Mouse (Mus musculus): ENCODE measurements around the gene Gas2l3. TPM values are rescaled to one million over a fixed set of nuclear protein-coding genes. Genes with fewer than 3 reads are reported as not detected.

The Gas2l3 gene
- total and polyA plus RNA-seq, 3 experiments: 2.9 to 3.7 TPM; not detected in 1

- Histone ChIP-seq H3K79me2 (ENCODE audit: control insufficient read depth, insufficient read depth, low read length, poor library complexity) (peaks cover 1% of the 10 kb centered on the region; the same call in 1 of the 2 replicates), H3K4me1 (ENCODE audit: control insufficient read depth in 1 of 2, insufficient read depth in 2 of 2, low read length in 2 of 2) (peaks cover 3 to 9% of the 10 kb centered on the region in 2 experiments), H3K9ac (ENCODE audit: control insufficient read depth, low read depth, low read length, poor library complexity, severe bottlenecking) (no peak overlapping the region), H3K36me3 (ENCODE audit: control insufficient read depth in 1 of 2, insufficient read depth in 2 of 2, low read length in 2 of 2) (peaks cover 0 to 2% of the 10 kb centered on the region in 2 experiments; a peak in 1 of 4 replicates), H3K27me3 (ENCODE audit: control insufficient read depth in 1 of 2, insufficient read depth in 2 of 2, low read length in 2 of 2) (no peaks in the 10 kb centered on the region), H3K4me3 (ENCODE audit: control insufficient read depth in 1 of 2, insufficient read depth in 1 of 2, low read depth in 2 of 2, low read length in 2 of 2) (no peak overlapping the region), H3K27ac (ENCODE audit: control insufficient read depth, low read depth, low read length) (no peak overlapping the region), H3K9me3 (replicated peaks; ENCODE audit: insufficient read depth, low read length) (no peaks in the 10 kb centered on the region)
- TF ChIP-seq USF1 (IDR thresholded peaks at IDR 0.05; ENCODE audit: low read depth, low read length) (no peak), MEF2A (IDR thresholded peaks at IDR 0.05; ENCODE audit: extremely low read depth, insufficient replicate concordance, low read depth, low read length, poor library complexity, severe bottlenecking) (no peak), EP300 (IDR thresholded peaks at IDR 0.05; ENCODE audit: low read depth in 1 of 2, low read length in 2 of 2) (no peak), CTCF (IDR thresholded peaks at IDR 0.05 in 2 of 3, conservative IDR thresholded peaks at IDR 0.05 in 1 of 3; ENCODE audit: control insufficient read depth in 1 of 3, insufficient read depth in 1 of 3, low read depth in 2 of 3, low read length in 3 of 3, poor library complexity in 1 of 3, severe bottlenecking in 1 of 3) (no peak), ETS1 (IDR thresholded peaks at IDR 0.05; ENCODE audit: low read depth, low read length) (no peak), ZMIZ1 (IDR thresholded peaks at IDR 0.05; ENCODE audit: low read depth, low read length) (no peak), RAD21 (IDR thresholded peaks at IDR 0.05; ENCODE audit: low read depth, low read length) (no peak), MAZ (IDR thresholded peaks at IDR 0.05; ENCODE audit: low read depth, low read length) (no peak), SMC3 (IDR thresholded peaks at IDR 0.05; ENCODE audit: low read depth, low read length) (no peak), JUND (IDR thresholded peaks at IDR 0.05; ENCODE audit: low read depth, low read length) (no peak), POLR2AphosphoS5 (IDR thresholded peaks at IDR 0.05; ENCODE audit: borderline replicate concordance, low read depth, low read length) (no peak), USF2 (IDR thresholded peaks at IDR 0.05; ENCODE audit: borderline replicate concordance in 1 of 2, insufficient read depth in 1 of 2, low read depth in 1 of 2, low read length in 2 of 2) (no peak), CHD2 (IDR thresholded peaks at IDR 0.05; ENCODE audit: low read length) (no peak), ZNF384 (IDR thresholded peaks at IDR 0.05; ENCODE audit: low read depth, low read length) (no peak)
- no peak for DNase-seq (ENCODE audit: low read depth, low spot score)
Measured at GRCm38 (mm10) chr10:89441961-89442360, 1.8 kb downstream of the Gas2l3 start.

- peaks cover 3 to 7% of the 10 kb centered on the region in 2 experiments for H3K4me1 ChIP-seq (ENCODE audit: control insufficient read depth in 1 of 2, insufficient read depth in 2 of 2, low read length in 2 of 2)
- H3K9me3 ChIP-seq (replicated peaks; ENCODE audit: insufficient read depth, low read length): no peaks in the 10 kb centered on the region
- DNase-seq (ENCODE audit: low read depth, low spot score): no peak
- no peak overlapping the region for H3K9ac ChIP-seq (ENCODE audit: control insufficient read depth, low read depth, low read length, poor library complexity, severe bottlenecking)
- peaks cover 1% of the 10 kb centered on the region; the same call in 1 of the 2 replicates for H3K79me2 ChIP-seq (ENCODE audit: control insufficient read depth, insufficient read depth, low read length, poor library complexity)
- H3K27me3 ChIP-seq (ENCODE audit: control insufficient read depth in 1 of 2, insufficient read depth in 2 of 2, low read length in 2 of 2): no peaks in the 10 kb centered on the region
- TF ChIP-seq ZKSCAN1 (IDR thresholded peaks at IDR 0.05; ENCODE audit: low read depth, low read length): no peak
- no peak for TF ChIP-seq HCFC1 (IDR thresholded peaks at IDR 0.05; ENCODE audit: low read depth, low read length)
- TF ChIP-seq ZMIZ1 (IDR thresholded peaks at IDR 0.05; ENCODE audit: low read depth, low read length): no peak
- no peak overlapping the region for H3K27ac ChIP-seq (ENCODE audit: control insufficient read depth, low read depth, low read length)
- H3K4me3 ChIP-seq (ENCODE audit: control insufficient read depth in 1 of 2, insufficient read depth in 1 of 2, low read depth in 2 of 2, low read length in 2 of 2): no peak overlapping the region
- peaks cover 0 to 2% of the 10 kb centered on the region in 2 experiments; a peak in 1 of 4 replicates for H3K36me3 ChIP-seq (ENCODE audit: control insufficient read depth in 1 of 2, insufficient read depth in 2 of 2, low read length in 2 of 2)
Measured at GRCm38 (mm10) chr10:89439380-89439779, 4.4 kb downstream of the Gas2l3 start.

All from MEL (cell line).